Mouse (Mus musculus) macrophage (primary cell): Measurements from ENCODE around the gene Xirp1. TPM values are rescaled to one million over a fixed set of nuclear protein-coding genes. Genes with fewer than 3 reads are reported as not detected.
A peak's percentile ranks its signal among the peaks of the same experiment; 100 is the strongest.

Experiments used
- H3K27ac ChIP-seq: fragments of 350-480 bp; formaldehyde crosslinking; 2 replicates; pipeline ENCODE4 v1.9.0; 2021
- H3K36me3 ChIP-seq: fragments of 350-480 bp; formaldehyde crosslinking; 2 replicates; pipeline ENCODE4 v1.9.0; 2021; ENCODE audit errors: inconsistent target
- H3K4me3 ChIP-seq: fragments of 350-480 bp; formaldehyde crosslinking; 2 replicates; pipeline ENCODE4 v1.9.0; 2021; ENCODE audit errors: inconsistent target
- H3K79me2 ChIP-seq: fragments of 350-480 bp; formaldehyde crosslinking; 2 replicates; pipeline ENCODE4 v1.9.0; 2021; ENCODE audit errors: inconsistent target
- WGBS: methylation state at CpG from one replicate; pipeline ENCODE4 v1.1.7; 2026; ENCODE audit warnings: inconsistent platforms; ENCODE audit not compliant: missing documents; 5-methylcytosine and 5-hydroxymethylcytosine counted together
- polyA plus RNA-seq: library from polyadenylated mRNA; stranded (reverse); fragments of 250-400 nt; gene quantifications from 3 replicates; pipeline ENCODE4 v1.2.4, GENCODE M21; 2018; ENCODE audit warnings: inconsistent platforms

The Xirp1 gene
- polyA plus RNA-seq, 1 experiment from 2014 or later = not detected

DNA sequence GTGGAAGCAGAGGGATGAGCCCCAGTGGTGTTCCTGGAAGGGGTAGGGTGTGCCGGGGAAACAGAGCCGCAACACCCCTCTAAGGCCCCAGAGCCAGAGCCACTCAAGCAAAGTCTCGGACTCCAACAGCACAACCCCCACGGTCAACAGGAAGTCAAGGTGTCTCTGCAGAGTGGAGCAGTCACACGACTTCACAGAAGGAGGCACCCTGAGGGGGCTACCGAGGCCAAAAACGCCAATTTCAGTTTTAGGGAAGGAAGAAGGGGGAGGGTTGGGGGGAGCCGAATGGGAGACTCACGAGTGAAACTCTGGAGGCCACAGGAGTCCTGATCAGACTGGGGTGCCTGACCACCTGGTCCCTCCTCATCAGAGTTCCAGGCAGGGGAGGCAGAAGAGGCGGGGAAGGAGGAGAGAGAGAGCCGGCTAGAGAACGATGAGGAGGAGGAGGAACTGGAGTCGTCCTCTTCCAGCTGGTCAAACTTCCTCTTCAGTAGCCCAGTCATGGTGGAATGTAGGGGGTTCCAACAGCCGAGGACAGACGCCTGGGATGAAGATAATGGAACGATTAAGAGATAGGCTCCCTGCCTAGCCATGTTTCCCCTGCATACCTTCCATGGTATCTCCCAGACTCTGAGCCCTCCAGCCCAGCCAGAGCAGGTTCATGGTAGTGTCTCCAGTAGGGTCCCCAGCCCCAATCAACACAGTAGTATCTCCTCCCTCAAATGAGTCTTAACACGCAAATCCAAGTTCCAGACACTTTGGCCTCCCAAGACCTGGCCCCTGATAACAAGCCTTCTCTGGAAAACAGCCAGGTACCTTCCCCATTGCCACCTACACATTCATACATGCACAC is 46.5 kb downstream of the Xirp1 start:
- H3K36me3 ChIP-seq = peaks cover 36% of the 10 kb centered on the region
- peak overlapping the region; percentile 41 for H3K27ac ChIP-seq
- H3K4me3 ChIP-seq = peak overlapping the region; percentile 21
- peaks cover 69% of the 10 kb centered on the region for H3K79me2 ChIP-seq
- WGBS = 6% methylated on average over 14 of the region's 17 CpGs

DNA sequence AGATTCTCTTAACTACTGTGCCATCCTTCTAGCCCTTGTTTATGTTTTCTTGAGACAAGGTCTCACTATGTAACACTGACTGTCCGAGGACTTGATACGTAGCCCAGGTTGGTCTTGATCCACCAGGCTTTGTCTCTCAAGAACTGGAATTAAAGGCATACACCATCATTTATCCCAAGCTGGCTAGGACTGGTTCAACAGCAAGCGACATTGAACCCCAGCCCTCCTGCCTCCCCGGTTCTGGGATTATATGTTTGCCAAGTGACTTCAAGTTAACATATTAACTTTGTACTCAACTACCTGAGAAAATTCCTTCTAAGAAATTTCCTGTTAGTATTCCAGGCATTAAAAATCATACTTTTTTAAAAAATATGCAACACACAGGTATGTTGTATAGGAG is 48.1 kb downstream of the Xirp1 start:
- WGBS = 93% methylated on average over 4 of the region's 4 CpGs
- Histone ChIP-seq H3K4me3 (no peak overlapping the region), H3K36me3 (peaks cover 44% of the 10 kb centered on the region), H3K79me2 (peaks cover 52% of the 10 kb centered on the region), H3K27ac (no peak overlapping the region)

DNA sequence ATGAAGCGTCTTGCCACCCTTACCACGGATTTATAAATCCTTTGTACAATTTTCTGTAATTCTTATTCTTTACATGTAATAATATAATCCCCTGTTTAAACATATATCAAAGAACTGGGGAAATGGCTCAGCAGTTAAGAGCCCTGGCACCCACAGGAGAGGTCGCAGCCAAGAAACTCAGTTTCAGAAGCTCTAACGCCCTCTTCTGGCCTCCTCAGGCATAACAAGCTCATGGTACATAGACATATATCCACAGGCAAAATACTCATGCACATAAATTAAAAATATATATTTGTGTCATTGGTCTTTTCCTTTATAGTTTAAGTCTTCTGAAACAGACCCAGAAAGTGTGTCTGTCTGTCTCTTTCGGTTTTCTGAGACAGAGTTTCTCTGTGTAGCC is 48.8 kb downstream of the Xirp1 start:
- Histone ChIP-seq H3K4me3 (no peak overlapping the region), H3K27ac (no peak overlapping the region), H3K36me3 (peaks cover 44% of the 10 kb centered on the region), H3K79me2 (peaks cover 45% of the 10 kb centered on the region)
- 89% methylated on average over 5 of the region's 5 CpGs for WGBS

DNA sequence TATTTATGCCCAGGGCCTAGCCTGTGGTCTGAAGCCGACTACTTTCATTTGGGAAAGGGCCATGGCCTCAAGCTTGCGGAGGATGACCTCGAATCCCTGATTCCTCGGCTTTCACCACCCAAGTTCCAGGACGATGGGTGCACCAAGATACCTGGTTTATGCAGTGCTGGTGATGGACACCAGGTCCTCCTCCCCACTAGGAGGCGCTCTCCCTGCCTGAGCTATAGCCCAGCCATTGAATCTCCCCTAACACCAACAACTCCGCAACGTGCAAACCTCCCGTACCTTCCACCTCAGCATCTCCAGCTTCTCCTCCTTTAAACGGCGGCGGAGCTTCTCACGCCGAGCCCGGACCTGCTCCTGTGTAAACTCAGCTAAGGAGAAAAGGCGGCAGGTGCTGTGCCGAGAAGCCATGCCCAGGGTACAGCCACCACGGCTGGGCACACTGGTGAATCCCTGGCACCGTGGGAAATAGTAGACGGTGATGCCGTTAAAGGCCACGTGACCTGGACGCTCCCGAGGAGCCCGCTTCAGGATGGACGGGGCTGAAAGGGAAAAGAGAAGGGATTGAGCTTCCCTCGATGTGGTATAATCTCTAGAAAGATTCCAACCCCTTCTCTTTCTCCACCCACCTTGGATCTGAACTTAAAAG is 49.4 kb downstream of the Xirp1 start:
- Histone ChIP-seq H3K79me2 (peaks cover 39% of the 10 kb centered on the region), H3K27ac (no peak overlapping the region), H3K4me3 (no peak overlapping the region), H3K36me3 (peaks cover 44% of the 10 kb centered on the region)
- WGBS = 94% methylated on average over 27 of the region's 27 CpGs

DNA sequence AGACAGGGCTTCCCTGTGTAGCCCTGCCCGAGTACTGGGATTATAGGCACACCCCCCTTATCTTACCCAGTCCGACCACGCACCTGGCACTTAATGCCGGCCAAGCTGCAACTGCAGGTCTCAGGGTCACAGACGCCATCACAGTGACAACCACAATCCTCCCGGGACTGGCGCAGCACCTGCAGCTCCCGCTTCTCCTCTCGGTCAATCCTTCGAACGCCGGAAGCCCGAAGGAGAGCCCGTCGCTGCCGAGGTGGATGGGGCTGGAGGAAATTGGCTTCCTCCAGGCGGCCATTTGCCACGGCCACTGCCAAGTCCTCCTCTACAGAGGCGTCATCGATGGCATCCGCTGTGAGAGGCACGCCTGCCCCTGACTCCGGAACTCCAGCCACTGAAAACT is 50.1 kb downstream of the Xirp1 start:
- H3K36me3 ChIP-seq = peaks cover 44% of the 10 kb centered on the region
- H3K79me2 ChIP-seq = peaks cover 32% of the 10 kb centered on the region
- WGBS = 95% methylated on average over 22 of the region's 23 CpGs
- no peak overlapping the region for H3K4me3 ChIP-seq
- no peak overlapping the region for H3K27ac ChIP-seq

DNA sequence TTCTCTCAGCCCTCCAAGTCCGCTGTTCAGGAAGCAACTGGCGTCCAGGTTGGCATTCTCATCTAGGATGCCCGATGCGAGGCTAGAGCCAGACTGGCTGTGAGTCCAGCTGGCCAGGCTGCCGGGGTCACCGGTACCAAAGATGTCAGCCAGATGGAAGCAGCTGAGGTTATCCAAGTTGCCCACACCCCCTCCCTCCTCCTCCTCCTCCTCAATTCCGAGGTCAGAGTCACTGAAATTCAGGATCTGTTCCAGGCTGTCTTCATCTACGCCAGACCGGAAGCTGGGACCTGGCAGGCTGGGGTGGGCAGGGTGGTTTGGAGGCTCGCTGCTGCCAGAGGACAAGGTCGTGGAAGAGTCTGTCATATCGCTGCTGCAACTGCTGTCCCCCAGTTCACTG is 50.8 kb downstream of the Xirp1 start:
- no peak overlapping the region for H3K4me3 ChIP-seq
- 94% methylated on average over 12 of the region's 12 CpGs for WGBS
- peaks cover 25% of the 10 kb centered on the region; the same call in 1 of the 2 replicates for H3K79me2 ChIP-seq
- H3K27ac ChIP-seq = no peak overlapping the region
- peaks cover 44% of the 10 kb centered on the region for H3K36me3 ChIP-seq

DNA sequence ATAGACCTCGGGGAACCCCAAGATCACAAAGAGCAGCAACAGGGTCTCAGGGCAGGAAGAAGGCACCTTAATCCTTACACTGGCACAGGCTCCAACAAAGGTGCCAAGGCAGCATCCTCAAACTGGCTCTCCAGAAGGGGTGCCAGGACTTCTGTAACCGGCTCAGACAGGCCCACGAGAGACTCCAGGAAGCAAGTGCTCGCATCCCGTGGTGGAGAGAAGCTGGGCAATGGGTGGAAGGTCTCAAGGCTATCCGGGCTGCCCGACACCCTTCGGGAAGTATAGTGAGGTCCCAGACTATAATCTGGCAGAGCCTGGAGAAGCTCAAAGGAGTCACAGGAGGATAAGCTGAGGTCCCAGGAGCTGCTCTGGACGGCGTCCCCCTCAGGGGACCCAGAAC is 51.2 kb downstream of the Xirp1 start:
- peaks cover 44% of the 10 kb centered on the region for H3K36me3 ChIP-seq
- WGBS = 94% methylated on average over 10 of the region's 10 CpGs
- H3K79me2 ChIP-seq = peaks cover 21% of the 10 kb centered on the region; the same call in 1 of the 2 replicates
- no peak overlapping the region for H3K27ac ChIP-seq
- H3K4me3 ChIP-seq = no peak overlapping the region

DNA sequence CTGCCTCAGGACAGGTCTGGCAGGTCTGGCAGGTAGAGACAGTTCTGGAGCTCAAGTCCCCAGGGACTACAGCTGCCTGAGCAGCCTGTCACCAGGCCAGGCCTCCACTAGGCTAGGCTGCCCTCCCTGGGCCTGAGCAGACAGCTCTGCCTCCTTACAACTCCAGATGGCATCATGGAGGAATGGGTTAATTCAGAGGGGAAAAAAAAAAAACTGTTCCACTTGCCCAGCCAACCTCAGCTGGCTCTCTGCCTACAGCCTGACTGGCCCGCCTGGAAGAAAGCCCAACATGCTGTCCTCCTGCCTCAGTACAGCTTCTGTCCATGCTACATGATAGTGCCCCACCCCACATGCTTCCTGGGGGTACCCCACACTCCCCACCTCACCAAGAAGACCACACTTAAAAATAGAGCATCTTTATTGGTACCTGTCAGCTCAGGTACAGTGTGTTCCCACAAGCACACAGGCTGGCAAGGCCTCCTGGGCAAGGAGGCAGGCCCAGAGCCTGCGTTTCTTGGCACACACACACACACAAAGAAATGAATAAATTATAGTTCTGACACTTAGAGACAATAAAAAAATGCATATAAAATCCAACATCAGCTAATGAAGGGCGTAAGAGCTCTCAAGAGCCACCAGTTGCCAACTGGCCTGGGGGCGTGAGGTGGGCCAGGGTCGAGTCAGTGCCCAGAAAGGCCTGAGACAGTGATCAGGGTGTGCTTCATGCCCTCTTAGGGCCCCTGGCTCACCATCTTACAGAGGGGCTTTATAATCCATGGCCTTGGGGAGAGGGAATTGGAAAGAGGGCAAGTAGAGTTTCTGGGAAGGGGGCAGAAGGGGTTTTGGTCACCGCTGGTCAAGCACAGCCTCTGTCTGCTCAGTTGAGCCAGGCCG is 52.4 kb downstream of the Xirp1 start:
- Histone ChIP-seq H3K27ac (no peak overlapping the region), H3K36me3 (peaks cover 44% of the 10 kb centered on the region), H3K79me2 (peaks cover 9% of the 10 kb centered on the region; the same call in 1 of the 2 replicates), H3K4me3 (no peak overlapping the region)
- 82% methylated on average over 7 of the region's 7 CpGs for WGBS

DNA sequence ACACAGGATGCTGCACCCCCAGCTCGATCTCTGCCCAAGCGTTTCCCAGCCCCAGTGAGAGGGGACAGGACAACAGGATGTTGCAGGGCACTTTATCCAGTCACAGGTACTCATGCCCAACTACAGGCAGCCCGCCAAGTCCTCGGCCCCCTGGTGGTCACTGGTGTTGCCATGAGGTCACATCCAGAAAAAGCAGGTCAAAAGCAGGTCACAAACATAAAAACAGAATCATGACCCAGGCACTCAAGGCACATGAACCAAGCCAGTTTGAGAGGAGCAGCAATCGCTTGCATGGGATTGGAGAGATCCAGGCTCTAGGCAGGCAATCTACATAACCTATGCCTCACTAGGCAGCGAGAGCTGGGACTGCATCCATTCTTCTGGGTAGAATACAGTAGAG is 53.2 kb downstream of the Xirp1 start:
- 65% methylated on average over 6 of the region's 6 CpGs for WGBS
- H3K4me3 ChIP-seq = no peak overlapping the region
- H3K79me2 ChIP-seq = peaks cover 2% of the 10 kb centered on the region; the same call in 1 of the 2 replicates
- H3K27ac ChIP-seq = no peak overlapping the region
- H3K36me3 ChIP-seq = peaks cover 41% of the 10 kb centered on the region

DNA sequence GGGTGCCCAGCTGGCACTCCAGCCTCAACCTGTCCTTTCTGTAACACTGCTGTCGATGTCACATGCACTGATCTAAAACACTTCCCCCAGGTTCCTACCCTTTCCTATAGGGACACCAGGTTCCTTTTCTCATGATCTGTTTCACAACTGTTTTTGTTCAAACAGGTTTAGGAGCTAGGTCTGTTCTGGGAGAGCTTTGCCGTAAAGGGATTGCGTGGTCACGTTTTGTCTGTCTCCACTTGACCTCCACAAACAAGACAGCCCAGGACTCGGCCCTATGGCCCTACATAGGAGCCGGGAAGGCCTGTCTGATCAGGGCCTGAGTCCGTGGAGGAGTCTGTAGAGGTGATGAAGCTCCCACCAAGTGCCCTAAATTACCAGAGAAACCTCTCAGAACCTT is 53.6 kb downstream of the Xirp1 start:
- 92% methylated on average over 7 of the region's 7 CpGs for WGBS
- Histone ChIP-seq H3K27ac (no peak overlapping the region), H3K79me2 (no peaks in the 10 kb centered on the region)

DNA sequence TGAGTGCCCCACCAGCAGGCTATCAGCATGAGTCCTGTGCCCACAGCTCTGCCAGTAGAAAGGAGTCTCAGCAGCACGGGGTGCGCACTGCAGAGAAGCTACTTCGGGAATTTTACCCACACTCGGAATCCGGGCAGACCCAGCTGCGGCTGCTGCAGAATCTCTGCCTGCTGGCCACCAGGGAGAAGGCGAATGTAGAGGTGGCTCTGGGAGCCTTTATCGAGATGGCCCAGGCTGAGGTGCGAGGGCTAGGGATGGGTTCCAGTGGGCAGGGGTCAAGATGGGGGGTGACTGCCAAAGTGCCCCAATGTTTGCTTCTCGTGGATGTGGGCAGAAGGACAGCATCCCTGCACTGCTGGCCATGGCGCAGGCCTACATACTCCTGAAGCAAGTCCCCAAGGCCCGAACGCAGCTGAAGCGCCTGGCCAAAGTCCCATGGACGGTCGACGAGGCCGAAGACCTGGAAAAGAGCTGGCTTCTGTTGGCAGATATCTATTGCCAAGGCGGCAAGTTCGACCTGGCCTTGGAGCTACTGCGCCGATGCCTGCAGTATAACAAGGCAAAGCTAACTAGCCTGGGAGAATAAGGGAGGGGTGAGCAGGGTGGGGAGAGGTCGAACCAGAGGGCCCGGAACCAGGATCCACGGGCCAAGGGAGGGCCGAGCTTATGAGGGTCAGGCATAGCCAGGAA is 57.0 kb downstream of the Xirp1 start:
- H3K4me3 ChIP-seq = no peak overlapping the region
- WGBS = 95% methylated on average over 26 of the region's 26 CpGs
- H3K36me3 ChIP-seq = 0 out of 2 replicates have a peak, but pooled peaks cover 2% of the 10 kb centered on the region
- no peaks in the 10 kb centered on the region for H3K79me2 ChIP-seq
- H3K27ac ChIP-seq = no peak overlapping the region

More for the DNA sequence above, 53.6 kb downstream of the Xirp1 start:
- no peak overlapping the region for H3K4me3 ChIP-seq
- H3K36me3 ChIP-seq = peaks cover 37% of the 10 kb centered on the region

DNA sequence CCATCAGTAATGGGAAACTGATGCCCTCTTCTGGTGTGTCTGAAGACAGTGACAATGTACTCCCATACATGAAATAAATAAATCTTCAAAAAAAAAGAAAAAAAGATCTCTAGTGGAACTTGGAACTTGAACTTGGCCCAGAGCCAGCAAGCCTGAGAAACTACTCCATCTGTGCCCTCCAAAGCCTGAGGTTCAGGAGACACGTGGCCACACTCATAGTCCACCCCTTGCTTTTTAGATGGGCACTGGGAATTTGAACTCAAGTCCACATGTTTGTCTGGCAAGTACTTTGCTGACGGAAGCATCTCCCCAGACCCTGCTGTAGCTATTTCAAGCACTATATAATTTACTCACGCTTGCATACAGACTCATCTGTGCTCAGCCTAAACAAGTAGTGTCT is 58.2 kb downstream of the Xirp1 start:
- no peaks in the 10 kb centered on the region for H3K79me2 ChIP-seq
- no peak overlapping the region for H3K27ac ChIP-seq
- H3K4me3 ChIP-seq = no peak overlapping the region
- H3K36me3 ChIP-seq = no peaks in the 10 kb centered on the region
- WGBS = 80% methylated on average over 3 of the region's 3 CpGs

DNA sequence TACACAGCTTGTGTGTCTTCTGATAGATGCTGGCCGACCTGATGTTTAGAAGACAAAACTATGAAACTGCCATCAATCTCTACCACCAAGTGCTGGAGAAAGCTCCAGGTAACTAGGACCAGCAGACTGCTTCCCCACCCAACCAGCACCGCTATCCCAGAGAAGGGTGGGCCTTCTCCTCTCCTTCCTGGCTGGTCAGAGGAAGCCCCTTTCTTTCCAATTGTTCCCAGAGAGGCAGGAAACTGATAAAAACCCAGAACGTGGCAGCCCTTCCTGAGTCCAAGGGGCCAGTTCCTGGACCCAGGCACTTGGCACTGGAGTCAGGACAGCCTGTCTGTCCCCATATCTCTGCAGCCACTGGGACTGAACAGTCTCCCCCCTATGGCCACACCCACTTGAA is 59.2 kb downstream of the Xirp1 start:
- no peaks in the 10 kb centered on the region for H3K36me3 ChIP-seq
- no peak overlapping the region for H3K4me3 ChIP-seq
- no peak overlapping the region for H3K27ac ChIP-seq
- WGBS = 72% methylated on average over 3 of the region's 3 CpGs
- H3K79me2 ChIP-seq = no peaks in the 10 kb centered on the region
